Mouse (Mus musculus) testis, adult 2 months (tissue): ENCODE measurements at regions not wholly inside any gene's neighbourhood (a gene's known extent, or its start where the extent isn't known, plus 50 kb on each side); places are given as distances from the start of the nearest gene placed in this dataset.

ENCODE experiments used
- H3K27ac ChIP-seq: fragments of 200-500 bp; 2 replicates; pipeline ENCODE4 v1.5.1; 2012; ENCODE audit warnings: low read depth, low read length; ENCODE audit not compliant: control insufficient read depth, insufficient read depth
- H3K27me3 ChIP-seq: fragments of 200-500 bp; 2 replicates; pipeline ENCODE4 v1.6.1; 2012; ENCODE audit warnings: mild to moderate bottlenecking, low read length, moderate library complexity; ENCODE audit not compliant: control insufficient read depth, insufficient read depth
- H3K36me3 ChIP-seq: fragments of 200-500 bp; 2 replicates; pipeline ENCODE4 v1.6.1; 2012; ENCODE audit warnings: mild to moderate bottlenecking, low read length; ENCODE audit not compliant: control insufficient read depth, insufficient read depth
- H3K4me1 ChIP-seq: fragments of 200-500 bp; 2 replicates; pipeline ENCODE4 v1.6.1; 2012; ENCODE audit warnings: low read length; ENCODE audit not compliant: control insufficient read depth, insufficient read depth
- H3K4me3 ChIP-seq: fragments of 200-500 bp; 2 replicates; pipeline ENCODE4 v1.5.1; 2012; ENCODE audit warnings: low read depth, mild to moderate bottlenecking, low read length, moderate library complexity, mixed read lengths; ENCODE audit not compliant: control insufficient read depth
- CTCF ChIP-seq: fragments of 200-500 bp; IDR thresholded peaks from 2 replicates; pipeline ENCODE4 v1.5.1; 2012; ENCODE audit warnings: low read depth, mild to moderate bottlenecking, inconsistent platforms, low read length, moderate library complexity; ENCODE audit not compliant: control insufficient read depth, insufficient read depth, insufficient replicate concordance
- POLR2A ChIP-seq: fragments of 200-500 bp; IDR thresholded peaks from 2 replicates; pipeline ENCODE4 v1.6.1; 2012; ENCODE audit warnings: low read depth, mild to moderate bottlenecking, inconsistent platforms, low read length, moderate library complexity; ENCODE audit not compliant: control insufficient read depth

GRCm38 (mm10) chr1:137991412-137991811, 184.1 kb downstream of the Ptprc start:
- Histone ChIP-seq H3K36me3 (no peaks in the 10 kb centered on the region), H3K27ac (no peak overlapping the region), H3K4me1 (no peaks in the 10 kb centered on the region), H3K27me3 (no peaks in the 10 kb centered on the region), H3K4me3 (no peak overlapping the region)
- no peak for TF ChIP-seq CTCF
- TF ChIP-seq POLR2A, result no peak

GRCm38 (mm10) chr1:137973406-137973805, 202.1 kb downstream of the Ptprc start:
- Histone ChIP-seq H3K27ac (no peak overlapping the region), H3K36me3 (no peaks in the 10 kb centered on the region), H3K4me3 (no peak overlapping the region), H3K27me3 (no peaks in the 10 kb centered on the region), H3K4me1 (no peaks in the 10 kb centered on the region)
- TF ChIP-seq CTCF (no peak), POLR2A (no peak)

- Histone ChIP-seq H3K4me3 (no peak overlapping the region), H3K27me3 (no peaks in the 10 kb centered on the region), H3K36me3 (no peaks in the 10 kb centered on the region), H3K4me1 (no peaks in the 10 kb centered on the region), H3K27ac (no peak overlapping the region)
- TF ChIP-seq CTCF, result no peak
- no peak for TF ChIP-seq POLR2A
These were observed 202.7 kb downstream of the Ptprc start for GRCm38 (mm10) chr1:137972620-137973350.

- no peaks in the 10 kb centered on the region for H3K27me3 ChIP-seq
These were observed 209.2 kb downstream of the Ptprc start for GRCm38 (mm10) chr1:137966151-137966836.

GRCm38 (mm10) chr1:137963656-137964055, 211.9 kb downstream of the Ptprc start:
- Histone ChIP-seq H3K27ac (no peak overlapping the region), H3K36me3 (no peaks in the 10 kb centered on the region), H3K4me1 (no peaks in the 10 kb centered on the region; the same call in 1 of the 2 replicates), H3K27me3 (no peaks in the 10 kb centered on the region), H3K4me3 (no peak overlapping the region)
- TF ChIP-seq POLR2A (no peak), CTCF (no peak)

More at GRCm38 (mm10) chr1:137966151-137966836, 209.2 kb downstream of the Ptprc start:
- H3K4me3 ChIP-seq, result peak overlapping the region; percentile 64
- H3K36me3 ChIP-seq, result no peaks in the 10 kb centered on the region
- no peaks in the 10 kb centered on the region; the same call in 1 of the 2 replicates for H3K4me1 ChIP-seq
- no peak overlapping the region for H3K27ac ChIP-seq
- no peak for TF ChIP-seq POLR2A
- TF ChIP-seq CTCF, result no peak

GRCm38 (mm10) chr1:137958040-137958439, 217.5 kb downstream of the Ptprc start:
- H3K4me1 ChIP-seq, result no peaks in the 10 kb centered on the region
- H3K36me3 ChIP-seq, result no peaks in the 10 kb centered on the region
- TF ChIP-seq POLR2A, result no peak
- no peak for TF ChIP-seq CTCF
- H3K4me3 ChIP-seq, result no peak overlapping the region
- no peaks in the 10 kb centered on the region for H3K27me3 ChIP-seq
- H3K27ac ChIP-seq, result no peak overlapping the region

GRCm38 (mm10) chr1:137955993-137956392, 219.5 kb downstream of the Ptprc start:
- TF ChIP-seq POLR2A (no peak), CTCF (no peak)
- H3K4me3 ChIP-seq, result no peak overlapping the region
- no peaks in the 10 kb centered on the region for H3K36me3 ChIP-seq

More at GRCm38 (mm10) chr1:137955993-137956392, 219.5 kb downstream of the Ptprc start:
- no peak overlapping the region for H3K27ac ChIP-seq
- no peaks in the 10 kb centered on the region for H3K4me1 ChIP-seq
- H3K27me3 ChIP-seq, result no peaks in the 10 kb centered on the region
